Mouse (Mus musculus): Measurements from ENCODE around the gene Ttc13. TPM values are rescaled to one million over a fixed set of nuclear protein-coding genes. Genes with fewer than 3 reads are reported as not detected.
A peak's percentile ranks its signal among the peaks of the same experiment; 100 is the strongest.

Ttc13 gene
- polyA plus RNA-seq (2016; fragmentation: Nextera tagmentation; extraction: Ambion mirVana) = 62.5 and 64.0 TPM in 2 replicates

DNA sequence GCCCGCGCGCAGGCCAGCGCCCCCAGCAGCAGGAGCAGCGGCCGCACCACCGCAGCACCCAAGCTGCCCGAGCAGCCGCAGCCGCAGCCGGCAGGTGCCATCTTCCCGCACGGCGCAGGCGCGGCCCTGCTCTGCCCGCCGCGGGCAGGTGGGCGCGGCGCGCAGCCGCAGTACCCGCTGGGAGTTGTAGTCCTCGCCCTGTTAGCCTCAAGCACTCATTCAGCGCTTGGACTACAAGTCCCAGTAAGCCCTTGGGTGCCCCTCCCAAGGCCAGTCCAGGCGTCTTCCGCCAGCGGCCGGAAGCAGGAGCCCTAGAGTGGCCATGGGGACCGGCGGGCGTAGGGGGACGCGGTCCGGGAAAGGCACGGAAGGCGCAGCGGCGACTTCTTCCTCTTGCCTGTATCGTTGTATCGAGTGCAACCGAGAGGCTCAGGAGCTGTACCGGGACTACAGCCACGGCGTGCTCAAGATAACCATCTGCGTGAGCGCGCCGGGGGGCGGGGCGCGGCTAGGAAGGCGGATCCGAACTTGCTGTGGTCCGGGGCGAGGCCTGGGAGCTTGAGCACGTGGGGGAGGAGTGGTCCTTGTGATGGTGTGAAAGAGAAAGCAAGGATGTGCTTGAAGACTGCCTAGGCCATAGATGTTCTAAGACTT is at the start of gene Ttc13, which contains the start of gene Arv1:
Ttc13 (minus strand) TSS at position 122 of the 654 bp plus-strand sequence.
Arv1 (plus strand) TSS at position 278 of the 654 bp plus-strand sequence.
- peaks cover 23% of the 10 kb centered on the region for H3K4me1 ChIP-seq
- no peaks in the 10 kb centered on the region for H3K9me3 ChIP-seq
- peak within 1 kb of the TSS; percentile 85 for H3K4me3 ChIP-seq
- peak; percentile 99 for ATAC-seq (ENCODE audit: low FRiP score, low read depth)
- H3K9ac ChIP-seq = peak within 1 kb of the TSS; percentile 92
- no peak within 1 kb of the TSS; the same call in 1 of the 2 replicates for H3K27ac ChIP-seq
- H3K4me2 ChIP-seq (replicated peaks) = peak within 1 kb of the TSS; percentile 93
- under 1% methylated on average over 59 of the region's 59 CpGs for WGBS
- no peaks in the 10 kb centered on the region for H3K27me3 ChIP-seq (replicated peaks)
- peaks cover 11% of the 10 kb centered on the region for H3K36me3 ChIP-seq

DNA sequence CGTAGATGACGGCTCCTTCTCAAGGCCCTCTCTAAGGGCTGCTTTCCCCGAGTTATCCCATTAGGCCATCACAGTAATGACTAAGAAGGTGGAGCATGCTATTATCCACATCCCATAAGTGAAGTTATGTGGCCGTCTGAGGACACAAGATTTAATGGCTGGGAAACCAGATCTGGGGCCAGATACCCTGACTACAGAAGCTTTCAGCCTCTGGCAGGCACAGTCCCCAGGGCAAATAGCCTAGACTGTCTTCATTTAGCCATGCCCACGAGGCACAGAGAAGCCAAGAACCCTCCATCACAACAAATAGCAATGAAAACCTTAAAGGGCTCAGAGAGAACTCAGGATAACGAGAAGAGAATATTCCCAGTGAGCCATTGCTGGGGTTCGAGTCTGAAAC is 41.3 kb upstream of the Ttc13 start:
- H3K9ac ChIP-seq = no peak overlapping the region
- no peaks in the 10 kb centered on the region for H3K9me3 ChIP-seq
- H3K27me3 ChIP-seq (replicated peaks) = no peaks in the 10 kb centered on the region
- H3K4me1 ChIP-seq = no peaks in the 10 kb centered on the region
- no peak overlapping the region for H3K4me2 ChIP-seq (replicated peaks)
- WGBS = 63% methylated on average over 7 of the region's 7 CpGs
- no peak for ATAC-seq (ENCODE audit: low FRiP score, low read depth)
- H3K4me3 ChIP-seq = no peak overlapping the region
- H3K36me3 ChIP-seq = no peaks in the 10 kb centered on the region
- H3K27ac ChIP-seq = no peak overlapping the region

DNA sequence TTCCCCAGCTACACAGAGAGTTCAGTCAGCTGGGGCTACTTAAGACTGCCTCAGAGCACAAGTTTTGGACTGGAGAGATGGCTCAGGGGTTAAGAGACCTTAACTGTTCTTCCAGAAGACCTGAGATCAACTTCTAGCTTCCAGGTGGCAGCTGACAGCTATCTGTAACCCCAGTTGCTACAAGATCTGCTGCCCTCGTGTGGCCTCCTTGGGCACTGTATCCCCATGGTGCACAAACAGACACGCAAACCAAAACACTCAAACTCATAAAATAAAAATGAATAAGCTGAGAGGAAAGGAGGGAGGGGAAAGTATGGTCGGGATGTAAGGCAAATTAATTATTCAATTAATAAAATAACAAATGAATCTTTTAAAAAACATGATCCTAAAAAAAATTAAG is 36.8 kb upstream of the Ttc13 start:
- Histone ChIP-seq H3K27ac (no peak overlapping the region), H3K4me2 (replicated peaks) (no peak overlapping the region), H3K27me3 (replicated peaks) (0 out of 2 replicates have a peak, but pooled peaks cover 5% of the 10 kb centered on the region), H3K4me1 (no peaks in the 10 kb centered on the region), H3K4me3 (no peak overlapping the region), H3K9me3 (no peaks in the 10 kb centered on the region), H3K9ac (no peak overlapping the region), H3K36me3 (no peaks in the 10 kb centered on the region)
- ATAC-seq (ENCODE audit: low FRiP score, low read depth) = no peak
- 50% methylated on average over 3 of the region's 3 CpGs for WGBS

DNA sequence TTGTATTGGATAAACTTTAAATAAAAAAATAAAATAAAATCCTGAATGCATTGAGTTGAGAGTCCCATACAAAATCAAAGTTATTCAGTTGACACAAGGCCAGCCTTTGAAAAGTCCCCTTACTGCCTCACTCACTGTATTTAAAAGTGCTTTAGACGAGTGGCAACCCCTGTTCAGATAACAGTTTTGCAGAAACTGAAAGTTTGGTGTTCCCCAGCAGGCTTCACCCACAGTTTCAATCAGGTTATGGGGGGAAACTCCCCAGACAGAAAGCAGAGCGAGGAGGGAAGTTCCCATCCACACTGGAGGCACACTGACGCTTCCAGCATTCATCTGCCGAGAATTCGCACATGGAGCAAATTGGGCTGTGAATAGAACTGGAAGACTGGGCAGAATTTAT is 34.8 kb upstream of the Ttc13 start:
- H3K36me3 ChIP-seq = no peaks in the 10 kb centered on the region
- WGBS = 69% methylated on average over 5 of the region's 5 CpGs
- no peak overlapping the region for H3K9ac ChIP-seq
- H3K27me3 ChIP-seq (replicated peaks) = peaks cover 23% of the 10 kb centered on the region
- no peak for ATAC-seq (ENCODE audit: low FRiP score, low read depth)
- H3K27ac ChIP-seq = no peak overlapping the region
- no peak overlapping the region for H3K4me3 ChIP-seq
- H3K9me3 ChIP-seq = no peaks in the 10 kb centered on the region
- H3K4me2 ChIP-seq (replicated peaks) = no peak overlapping the region
- H3K4me1 ChIP-seq = 0 out of 2 replicates have a peak, but pooled peaks cover 3% of the 10 kb centered on the region

DNA sequence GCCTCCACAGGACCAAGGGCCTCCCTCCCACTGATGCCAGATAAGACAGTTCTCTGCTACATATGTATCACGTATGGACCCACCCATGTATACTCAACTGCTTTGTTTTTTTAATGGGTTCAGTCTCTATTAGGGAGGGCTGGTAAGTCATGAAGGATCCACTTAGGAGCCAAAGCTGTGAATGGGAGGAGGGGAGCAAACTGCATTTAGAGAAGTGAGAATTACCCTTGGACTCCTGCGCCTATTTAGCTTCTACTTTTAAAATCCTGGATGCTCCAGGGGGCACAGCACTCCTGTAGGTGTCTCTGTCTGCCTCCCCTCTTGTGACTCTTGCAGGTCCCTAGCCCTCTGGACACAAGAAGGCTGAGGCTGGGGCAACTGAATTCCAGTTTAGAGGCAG is 34.4 kb upstream of the Ttc13 start:
- Histone ChIP-seq H3K9ac (no peak overlapping the region), H3K27me3 (replicated peaks) (peaks cover 27% of the 10 kb centered on the region), H3K4me1 (0 out of 2 replicates have a peak, but pooled peaks cover 3% of the 10 kb centered on the region), H3K36me3 (no peaks in the 10 kb centered on the region), H3K9me3 (no peaks in the 10 kb centered on the region), H3K4me2 (replicated peaks) (no peak overlapping the region), H3K4me3 (no peak overlapping the region), H3K27ac (no peak overlapping the region)
- WGBS = 79% methylated on average over 2 of the region's 2 CpGs
- no peak for ATAC-seq (ENCODE audit: low FRiP score, low read depth)

DNA sequence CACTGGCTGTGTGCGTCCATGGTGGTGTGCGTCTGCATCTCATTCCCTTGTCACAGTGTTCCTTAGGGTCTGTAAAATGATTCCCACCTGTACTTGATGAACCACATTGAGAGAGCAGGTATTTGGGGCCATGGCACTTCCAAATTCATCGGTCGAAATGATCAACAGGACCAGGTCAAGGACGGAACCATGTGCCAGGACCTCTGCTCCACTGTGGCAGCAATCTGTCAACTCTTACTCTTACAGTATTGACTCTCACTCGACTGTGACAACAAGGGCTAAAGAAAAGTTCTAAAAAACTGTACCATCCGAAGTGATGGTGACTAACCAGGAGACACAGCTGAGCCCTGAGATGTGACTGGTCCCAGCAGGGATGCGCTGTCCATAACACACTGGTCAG is 33.7 kb upstream of the Ttc13 start:
- ATAC-seq (ENCODE audit: low FRiP score, low read depth) = no peak
- 90% methylated on average over 8 of the region's 8 CpGs for WGBS
- Histone ChIP-seq H3K27me3 (replicated peaks) (peaks cover 34% of the 10 kb centered on the region), H3K4me2 (replicated peaks) (no peak overlapping the region), H3K9me3 (no peaks in the 10 kb centered on the region), H3K9ac (no peak overlapping the region), H3K4me3 (no peak overlapping the region), H3K36me3 (no peaks in the 10 kb centered on the region), H3K27ac (no peak overlapping the region), H3K4me1 (0 out of 2 replicates have a peak, but pooled peaks cover 3% of the 10 kb centered on the region)

DNA sequence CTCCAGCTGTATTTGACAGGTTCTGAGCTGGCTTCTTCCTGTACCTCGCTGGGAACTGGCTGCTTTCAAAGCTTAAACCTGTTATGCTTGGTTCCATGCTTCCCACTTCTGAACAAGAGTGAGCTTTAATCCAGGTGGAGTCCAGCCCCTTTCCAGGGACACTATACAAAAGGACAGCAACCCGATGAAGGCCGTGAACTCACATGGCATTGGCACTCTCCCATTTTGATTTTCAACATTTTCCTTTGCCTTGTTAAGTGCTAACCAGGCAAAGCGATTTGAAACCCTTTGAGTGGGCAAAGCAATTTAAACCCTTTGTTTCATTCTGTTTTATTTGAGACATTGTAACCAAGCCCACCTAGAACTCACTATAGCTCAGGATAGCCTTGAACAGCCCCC is 33.0 kb upstream of the Ttc13 start:
- Histone ChIP-seq H3K4me3 (no peak overlapping the region), H3K9ac (no peak overlapping the region), H3K27ac (no peak overlapping the region), H3K27me3 (replicated peaks) (peaks cover 41% of the 10 kb centered on the region), H3K36me3 (no peaks in the 10 kb centered on the region), H3K9me3 (no peaks in the 10 kb centered on the region), H3K4me1 (0 out of 2 replicates have a peak, but pooled peaks cover 3% of the 10 kb centered on the region), H3K4me2 (replicated peaks) (no peak overlapping the region)
- 52% methylated on average over 4 of the region's 4 CpGs for WGBS
- no peak for ATAC-seq (ENCODE audit: low FRiP score, low read depth)

DNA sequence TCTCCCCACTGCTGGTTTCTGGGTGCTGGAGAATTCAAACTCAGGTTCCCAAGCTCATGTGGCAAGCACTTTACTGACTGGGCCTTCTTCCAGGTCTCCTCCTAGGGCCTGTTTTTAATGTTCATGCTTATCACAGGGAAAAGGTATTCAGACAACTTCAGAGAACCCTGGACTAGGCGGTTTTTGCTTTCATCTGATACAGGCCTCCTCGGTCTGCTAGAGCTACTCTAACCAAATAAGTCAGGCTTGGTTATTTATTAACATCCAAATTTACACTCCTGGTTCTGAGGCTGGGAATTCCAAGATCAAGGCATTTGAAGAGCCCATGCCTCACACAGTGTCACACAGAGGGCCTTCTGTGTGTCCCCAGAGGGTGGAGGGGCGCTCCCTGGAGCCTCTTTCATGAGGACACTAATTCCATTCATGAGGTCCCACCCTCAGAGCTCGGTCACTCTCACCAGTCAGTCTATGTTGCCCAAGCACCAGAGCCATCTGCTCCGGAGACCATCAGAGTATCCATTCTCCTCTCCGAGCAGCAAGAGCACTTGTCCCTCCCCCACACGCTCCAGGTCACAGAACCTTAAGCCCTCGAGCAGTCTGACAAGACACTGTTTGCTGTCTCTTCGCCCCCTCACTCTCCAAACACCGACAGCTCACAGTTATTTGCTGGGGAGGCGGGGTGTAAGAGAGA is 32.5 kb upstream of the Ttc13 start:
- Histone ChIP-seq H3K27ac (no peak overlapping the region), H3K36me3 (no peaks in the 10 kb centered on the region), H3K4me2 (replicated peaks) (no peak overlapping the region), H3K9me3 (no peaks in the 10 kb centered on the region), H3K4me3 (no peak overlapping the region), H3K9ac (no peak overlapping the region), H3K27me3 (replicated peaks) (peaks cover 45% of the 10 kb centered on the region), H3K4me1 (0 out of 2 replicates have a peak, but pooled peaks cover 3% of the 10 kb centered on the region)
- WGBS = 16% methylated on average over 11 of the region's 11 CpGs
- no peak for ATAC-seq (ENCODE audit: low FRiP score, low read depth)

DNA sequence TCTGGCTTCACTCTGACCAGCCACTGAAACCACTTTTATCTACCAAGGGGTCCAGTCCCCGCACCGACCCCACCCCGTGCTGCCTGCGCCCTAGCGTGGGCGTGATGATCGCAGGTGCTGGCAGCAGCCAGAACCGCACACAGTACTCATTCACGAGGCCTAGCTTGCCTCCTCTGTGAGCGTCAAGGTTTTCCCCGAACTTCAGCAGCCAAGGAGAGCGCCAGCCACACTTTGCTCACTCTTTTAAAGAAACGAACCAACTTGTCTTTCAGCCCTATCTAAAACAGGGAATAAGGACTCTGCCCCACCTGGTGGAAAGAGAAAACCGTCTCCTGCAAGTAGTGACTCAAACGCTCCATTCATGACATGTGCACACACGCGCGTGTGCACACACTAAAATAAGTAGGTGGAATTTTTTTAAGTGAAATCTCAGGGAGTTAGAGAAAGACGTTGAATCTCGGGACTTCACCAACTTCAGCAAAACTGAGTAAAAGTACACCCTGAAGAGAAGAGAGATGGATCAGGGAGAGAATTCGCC is 30.6 kb upstream of the Ttc13 start:
- Histone ChIP-seq H3K9ac (no peak overlapping the region), H3K27me3 (replicated peaks) (peaks cover 45% of the 10 kb centered on the region), H3K4me3 (no peak overlapping the region), H3K36me3 (no peaks in the 10 kb centered on the region), H3K4me1 (0 out of 2 replicates have a peak, but pooled peaks cover 3% of the 10 kb centered on the region), H3K4me2 (replicated peaks) (peak overlapping the region; percentile 72; the same call in 1 of the 2 replicates), H3K27ac (no peak overlapping the region), H3K9me3 (no peaks in the 10 kb centered on the region)
- WGBS = 33% methylated on average over 21 of the region's 21 CpGs
- ATAC-seq (ENCODE audit: low FRiP score, low read depth) = no peak

DNA sequence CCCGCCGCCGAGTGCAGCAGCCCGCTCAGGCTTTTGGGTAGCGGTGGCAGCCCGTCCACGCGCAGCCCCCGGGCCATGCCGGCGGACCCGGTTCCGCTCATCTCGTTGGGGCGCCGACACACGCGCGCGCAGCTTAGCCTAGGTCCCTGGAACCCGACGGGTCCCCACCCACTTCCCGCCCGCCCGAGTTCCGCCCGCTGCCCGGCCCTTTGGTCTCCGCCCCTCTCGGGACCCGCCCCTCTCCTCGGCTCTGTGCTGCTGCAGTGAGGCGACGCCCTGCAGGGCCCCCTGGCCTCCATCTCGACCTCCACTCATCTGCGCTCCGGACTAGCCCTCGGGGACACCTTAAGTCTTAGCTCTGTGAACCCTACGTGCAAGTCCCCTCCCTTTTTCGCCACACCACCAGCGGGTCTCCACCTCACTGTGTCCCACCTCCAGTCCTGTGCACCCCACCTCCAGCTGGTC is 30.0 kb upstream of the Ttc13 start, which contains the start of gene Fam89a:
Fam89a (minus strand) TSS at position 124 of the 465 bp plus-strand sequence.
- no peak within 1 kb of the TSS for H3K27ac ChIP-seq
- no peaks in the 10 kb centered on the region for H3K9me3 ChIP-seq
- H3K4me1 ChIP-seq = 0 out of 2 replicates have a peak, but pooled peaks cover 3% of the 10 kb centered on the region
- peaks cover 45% of the 10 kb centered on the region for H3K27me3 ChIP-seq (replicated peaks)
- peak within 1 kb of the TSS; percentile 38 for H3K9ac ChIP-seq
- peak within 1 kb of the TSS; percentile 44 for H3K4me3 ChIP-seq
- no peaks in the 10 kb centered on the region for H3K36me3 ChIP-seq
- peak; percentile 61 for ATAC-seq (ENCODE audit: low FRiP score, low read depth)
- H3K4me2 ChIP-seq (replicated peaks) = peak within 1 kb of the TSS; percentile 72
- under 1% methylated on average over 41 of the region's 41 CpGs for WGBS

DNA sequence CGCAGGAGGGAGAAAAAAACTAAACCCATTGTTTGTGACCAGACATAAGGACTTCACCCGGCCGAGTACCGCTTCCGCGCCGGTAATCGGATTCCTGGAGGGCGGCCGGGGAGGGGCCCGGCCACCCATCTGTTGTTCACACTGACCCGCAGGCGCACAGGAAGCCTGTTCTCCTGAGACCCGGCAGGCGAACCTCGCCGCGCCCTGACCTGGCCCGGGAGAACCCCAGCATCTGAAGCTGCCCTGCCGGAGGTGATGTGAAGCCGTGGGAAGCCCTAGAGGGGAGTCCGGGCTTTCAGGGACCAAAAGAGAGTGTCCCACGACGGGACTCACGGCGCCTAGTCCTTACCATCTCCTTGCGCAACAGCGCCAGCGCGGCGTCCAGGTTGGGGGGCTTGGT is 29.4 kb upstream of the Ttc13 start:
- H3K4me2 ChIP-seq (replicated peaks) = peak overlapping the region; percentile 72
- H3K9ac ChIP-seq = peak overlapping the region; percentile 38
- no peaks in the 10 kb centered on the region for H3K36me3 ChIP-seq
- H3K9me3 ChIP-seq = no peaks in the 10 kb centered on the region
- no peak overlapping the region for H3K27ac ChIP-seq
- peaks cover 45% of the 10 kb centered on the region for H3K27me3 ChIP-seq (replicated peaks)
- WGBS = under 1% methylated on average over 31 of the region's 31 CpGs
- H3K4me3 ChIP-seq = peak overlapping the region; percentile 44
- no peak for ATAC-seq (ENCODE audit: low FRiP score, low read depth)
- 0 out of 2 replicates have a peak, but pooled peaks cover 3% of the 10 kb centered on the region for H3K4me1 ChIP-seq

DNA sequence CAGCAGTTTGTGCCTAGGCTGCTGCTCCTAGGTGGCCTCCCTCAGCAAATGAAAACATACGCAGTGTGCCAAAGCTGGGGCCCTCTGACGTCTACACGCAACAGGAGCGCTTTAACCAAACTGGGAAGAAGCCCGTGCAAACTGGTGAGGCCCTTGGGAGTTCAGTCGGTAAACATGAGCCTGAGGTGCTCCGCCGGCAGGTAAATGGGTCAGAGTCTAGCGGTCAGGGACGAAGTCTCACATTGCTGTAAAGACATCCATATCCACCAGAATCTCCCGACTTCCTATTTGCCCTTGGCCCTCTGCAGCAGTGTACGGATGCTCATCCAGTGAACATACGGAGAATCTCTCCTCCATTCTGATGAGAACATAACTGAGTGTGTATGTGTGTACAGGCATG is 24.9 kb upstream of the Ttc13 start:
- H3K9ac ChIP-seq = no peak overlapping the region
- no peaks in the 10 kb centered on the region for H3K4me1 ChIP-seq
- ATAC-seq (ENCODE audit: low FRiP score, low read depth) = no peak
- no peak overlapping the region for H3K27ac ChIP-seq
- no peak overlapping the region for H3K4me2 ChIP-seq (replicated peaks)
- WGBS = 77% methylated on average over 13 of the region's 13 CpGs
- peaks cover 28% of the 10 kb centered on the region for H3K27me3 ChIP-seq (replicated peaks)
- H3K36me3 ChIP-seq = no peaks in the 10 kb centered on the region
- no peak overlapping the region for H3K4me3 ChIP-seq
- H3K9me3 ChIP-seq = no peaks in the 10 kb centered on the region

Measured in neural tube, embryonic 12.5 days (tissue).